Mouse (Mus musculus) limb, embryonic 14.5 days (tissue): ENCODE measurements at regions not wholly inside any gene's neighbourhood (a gene's known extent, or its start where the extent isn't known, plus 50 kb on each side); places are given as distances from the start of the nearest gene placed in this dataset.

Experiments used
- ATAC-seq: fragments of 200-750 bp; cut with Nextera tagmentation; 2 replicates; pipeline ENCODE4 v1.8.0; 2017; ENCODE audit warnings: low read depth, moderate number of reproducible peaks, moderate TSS enrichment; ENCODE audit not compliant: low FRiP score
- DNase-seq: peaks from one replicate; pipeline ENCODE4 v3.0.0-alpha.2; 2015; ENCODE audit warnings: low spot score
- H3K27ac ChIP-seq: fragments of 300-500 bp; sonication (generic); replicated peaks from 2 replicates; pipeline ENCODE4 v1.5.1; 2014; ENCODE audit warnings: low read depth, mild to moderate bottlenecking, low read length, moderate library complexity, mixed read lengths
- H3K27me3 ChIP-seq: fragments of 300-500 bp; sonication (generic); 2 replicates; pipeline ENCODE4 v1.6.1; 2014; ENCODE audit warnings: low read length, mixed read lengths; ENCODE audit not compliant: control insufficient read depth, insufficient read depth
- H3K36me3 ChIP-seq: fragments of 300-500 bp; sonication (generic); 2 replicates; pipeline ENCODE4 v1.6.1; 2014; ENCODE audit warnings: mild to moderate bottlenecking, low read length, moderate library complexity, mixed read lengths; ENCODE audit not compliant: control insufficient read depth, insufficient read depth
- H3K4me1 ChIP-seq: fragments of 300-500 bp; sonication (generic); 2 replicates; pipeline ENCODE4 v1.6.1; 2014; ENCODE audit warnings: antibody characterized with exemption, low read length, mixed read lengths; ENCODE audit not compliant: control insufficient read depth, insufficient read depth
- H3K4me2 ChIP-seq: fragments of 300-500 bp; sonication (generic); replicated peaks from 2 replicates; pipeline ENCODE4 v1.6.1; 2014; ENCODE audit warnings: low read depth, mild to moderate bottlenecking, low read length, moderate library complexity; ENCODE audit not compliant: severe bottlenecking
- H3K4me3 ChIP-seq: fragments of 300-500 bp; sonication (generic); replicated peaks from 2 replicates; pipeline ENCODE4 v1.5.1; 2014; ENCODE audit warnings: low read length
- H3K9ac ChIP-seq: fragments of 300-500 bp; sonication (generic); 2 replicates; pipeline ENCODE4 v1.6.1; 2014; ENCODE audit warnings: mild to moderate bottlenecking, low read depth, low read length, moderate library complexity; ENCODE audit not compliant: severe bottlenecking
- H3K9me3 ChIP-seq: fragments of 300-500 bp; sonication (generic); 2 replicates; pipeline ENCODE4 v1.6.1; 2016; ENCODE audit warnings: low read length; ENCODE audit not compliant: control insufficient read depth
- POLR2A ChIP-seq: fragments of 200-500 bp; IDR thresholded peaks from 2 replicates; pipeline ENCODE4 v1.8.0; 2012; ENCODE audit warnings: inconsistent platforms, mild to moderate bottlenecking, moderate library complexity, borderline replicate concordance; ENCODE audit not compliant: insufficient read depth, insufficient read length; ENCODE audit errors: extremely low read depth
- WGBS: fragments of 180-500 bp; shearing (Covaris S2); extraction: QIAGEN DNeasy Blood & Tissue Kit; methylation state at CpG from one replicate; pipeline ENCODE4 v1.1.7; 2014; 5-methylcytosine and 5-hydroxymethylcytosine counted together

DNA sequence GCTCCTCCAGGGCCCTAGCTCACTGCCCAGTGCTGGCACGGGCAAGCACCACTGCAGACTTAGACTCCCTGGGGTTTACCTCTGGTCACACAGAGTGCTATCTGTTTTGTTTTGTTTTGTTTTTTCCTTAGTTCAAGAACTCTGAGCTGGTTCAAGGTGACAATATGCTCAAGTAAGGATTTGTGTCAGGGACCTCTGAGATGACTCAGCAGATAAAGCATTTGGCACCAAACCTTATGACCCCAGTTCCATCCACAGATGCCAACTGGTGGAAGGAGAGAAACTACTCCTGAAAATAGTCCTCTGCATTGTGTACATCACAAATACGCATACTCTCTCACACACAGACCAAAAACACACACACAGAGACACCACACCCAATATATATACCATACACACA, 351.0 kb upstream of the Hs6st1 start:
- H3K4me3 ChIP-seq = no peak overlapping the region
- 0 out of 2 replicates have a peak, but pooled peaks cover 3% of the 10 kb centered on the region for H3K9me3 ChIP-seq
- no peak for TF ChIP-seq POLR2A
- H3K36me3 ChIP-seq = no peaks in the 10 kb centered on the region
- H3K27me3 ChIP-seq = no peaks in the 10 kb centered on the region
- H3K9ac ChIP-seq = no peak overlapping the region
- no peak for DNase-seq
- no peak overlapping the region for H3K4me2 ChIP-seq
- no peaks in the 10 kb centered on the region for H3K4me1 ChIP-seq
- ATAC-seq = no peak
- H3K27ac ChIP-seq = no peak overlapping the region
- 90% methylated on average over 2 of the region's 2 CpGs for WGBS

- Histone ChIP-seq H3K27me3 (no peaks in the 10 kb centered on the region), H3K4me1 (no peaks in the 10 kb centered on the region), H3K9me3 (0 out of 2 replicates have a peak, but pooled peaks cover 3% of the 10 kb centered on the region), H3K27ac (no peak overlapping the region), H3K36me3 (no peaks in the 10 kb centered on the region), H3K4me3 (no peak overlapping the region), H3K4me2 (no peak overlapping the region), H3K9ac (no peak overlapping the region)
- WGBS = 67% methylated on average over 2 of the region's 2 CpGs
- no peak for ATAC-seq
- TF ChIP-seq POLR2A = no peak
- no peak for DNase-seq
Observed at GRCm38 (mm10) chr1:35717659-35718058, 350.5 kb upstream of the Hs6st1 start.

- no peak overlapping the region for H3K4me2 ChIP-seq
- DNase-seq (no peak), ATAC-seq (no peak)
- no peaks in the 10 kb centered on the region for H3K27me3 ChIP-seq
- 87% methylated on average over 3 of the region's 3 CpGs for WGBS
- H3K27ac ChIP-seq = no peak overlapping the region
- no peak for TF ChIP-seq POLR2A
- no peaks in the 10 kb centered on the region for H3K36me3 ChIP-seq
- no peak overlapping the region for H3K4me3 ChIP-seq
- no peaks in the 10 kb centered on the region for H3K4me1 ChIP-seq
- no peak overlapping the region for H3K9ac ChIP-seq
- H3K9me3 ChIP-seq = 0 out of 2 replicates have a peak, but pooled peaks cover 3% of the 10 kb centered on the region
Observed at GRCm38 (mm10) chr1:35720063-35720462, 348.1 kb upstream of the Hs6st1 start.

DNA sequence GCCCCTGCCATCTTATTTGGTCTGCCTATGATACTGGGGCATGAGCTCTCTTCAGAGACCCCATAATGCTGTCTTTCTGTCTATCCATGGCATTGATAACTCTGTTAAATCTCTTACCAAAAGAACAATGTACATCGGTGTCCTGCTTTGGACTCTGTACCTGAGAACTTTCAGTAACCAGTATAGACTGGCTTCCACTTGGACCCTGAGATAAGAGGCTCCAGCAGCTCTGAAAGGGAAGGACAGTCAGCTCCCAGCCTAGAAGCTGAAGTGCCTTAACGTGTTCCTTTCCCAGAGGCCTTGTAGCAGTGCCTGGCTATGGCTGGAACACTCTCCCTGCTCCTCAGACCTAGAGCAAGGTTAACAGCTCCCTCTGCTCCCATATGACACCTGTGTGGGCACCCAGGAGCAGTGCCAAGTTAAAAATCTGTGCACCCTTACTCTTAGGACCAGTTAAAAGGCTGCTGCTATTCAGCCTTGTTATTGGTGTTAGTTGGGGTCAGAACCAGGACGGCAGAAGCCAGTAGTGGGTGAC, 343.8 kb upstream of the Hs6st1 start:
- no peaks in the 10 kb centered on the region for H3K36me3 ChIP-seq
- H3K27me3 ChIP-seq = no peaks in the 10 kb centered on the region
- TF ChIP-seq POLR2A = no peak
- H3K9ac ChIP-seq = no peak overlapping the region
- no peak overlapping the region for H3K4me2 ChIP-seq
- H3K9me3 ChIP-seq = no peaks in the 10 kb centered on the region
- DNase-seq (no peak), ATAC-seq (no peak)
- H3K4me3 ChIP-seq = no peak overlapping the region
- no peaks in the 10 kb centered on the region for H3K4me1 ChIP-seq
- WGBS = 72% methylated on average over 3 of the region's 3 CpGs
- no peak overlapping the region for H3K27ac ChIP-seq

DNA sequence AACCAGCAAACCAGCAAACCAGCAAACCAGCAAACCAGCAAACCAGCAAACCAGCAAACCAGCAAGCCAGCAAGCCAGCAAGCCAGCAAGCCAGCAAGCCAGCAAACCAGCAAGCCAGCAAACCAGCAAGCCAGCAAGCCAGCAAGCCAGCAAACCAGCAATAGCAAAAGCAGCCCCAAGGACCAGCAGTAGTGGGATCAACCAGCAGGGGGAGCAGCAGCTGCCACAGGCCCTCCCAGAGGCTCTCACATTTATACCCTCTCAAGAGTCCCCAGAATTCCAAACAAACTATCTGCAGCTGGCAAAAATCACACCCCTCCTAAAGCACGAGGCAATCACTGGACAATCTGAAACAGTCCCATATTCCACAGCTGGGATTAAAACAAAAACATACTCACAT, 341.6 kb upstream of the Hs6st1 start:
- Histone ChIP-seq H3K36me3 (no peaks in the 10 kb centered on the region), H3K27me3 (no peaks in the 10 kb centered on the region), H3K9ac (no peak overlapping the region), H3K4me3 (no peak overlapping the region), H3K4me2 (no peak overlapping the region), H3K27ac (no peak overlapping the region), H3K4me1 (no peaks in the 10 kb centered on the region), H3K9me3 (no peaks in the 10 kb centered on the region)
- DNase-seq (peak; percentile 49), ATAC-seq (no peak)
- 14% methylated on average over 1 of the region's 1 CpGs for WGBS
- no peak for TF ChIP-seq POLR2A

GRCm38 (mm10) chr1:35727310-35727990, 340.8 kb upstream of the Hs6st1 start:
- Histone ChIP-seq H3K27me3 (no peaks in the 10 kb centered on the region), H3K4me2 (no peak overlapping the region), H3K9me3 (no peaks in the 10 kb centered on the region), H3K4me1 (no peaks in the 10 kb centered on the region), H3K9ac (no peak overlapping the region), H3K4me3 (no peak overlapping the region), H3K27ac (no peak overlapping the region), H3K36me3 (no peaks in the 10 kb centered on the region)
- TF ChIP-seq POLR2A = no peak
- 85% methylated on average over 8 of the region's 8 CpGs for WGBS
- DNase-seq (no peak), ATAC-seq (no peak)
